Mouse (Mus musculus) erythroblast, adult 5-6 weeks (primary cell): ENCODE measurements around the gene St14. TPM values are rescaled to one million over a fixed set of nuclear protein-coding genes. Genes with fewer than 3 reads are reported as not detected.
"Not testable (repeated sequence)": the region's sequence is repeated elsewhere in the genome, so short reads cannot be mapped to it uniquely, and the experiment has no call there.

ENCODE experiments used
- ATAC-seq: replicated peaks from 2 replicates; pipeline ENCODE4 v1.8.0; 2016; ENCODE audit warnings: moderate number of reproducible peaks, mild to moderate bottlenecking, moderate TSS enrichment, inconsistent platforms; ENCODE audit not compliant: poor library complexity, low FRiP score, severe bottlenecking
- total RNA-seq, 2 experiments: library from RNA; stranded (forward) in 1 of 2; stranded (reverse) in 1 of 2; fragments of 150-400 nt in 1 of 2; fragments of 200-764, 138-1000 nt in 1 of 2; gene quantifications; 2 replicates each; pipeline versions ENCODE4 v1.2.3 to v1.2.4; 2015 to 2017; ENCODE audit warnings: low replicate concordance in 2 of 2

The St14 gene
- total RNA-seq (2015; ENCODE audit: low replicate concordance) (not detected in 2 replicates), total RNA-seq (2017; ENCODE audit: low replicate concordance) (0.84 and 3.4 TPM in 2 replicates)

DNA sequence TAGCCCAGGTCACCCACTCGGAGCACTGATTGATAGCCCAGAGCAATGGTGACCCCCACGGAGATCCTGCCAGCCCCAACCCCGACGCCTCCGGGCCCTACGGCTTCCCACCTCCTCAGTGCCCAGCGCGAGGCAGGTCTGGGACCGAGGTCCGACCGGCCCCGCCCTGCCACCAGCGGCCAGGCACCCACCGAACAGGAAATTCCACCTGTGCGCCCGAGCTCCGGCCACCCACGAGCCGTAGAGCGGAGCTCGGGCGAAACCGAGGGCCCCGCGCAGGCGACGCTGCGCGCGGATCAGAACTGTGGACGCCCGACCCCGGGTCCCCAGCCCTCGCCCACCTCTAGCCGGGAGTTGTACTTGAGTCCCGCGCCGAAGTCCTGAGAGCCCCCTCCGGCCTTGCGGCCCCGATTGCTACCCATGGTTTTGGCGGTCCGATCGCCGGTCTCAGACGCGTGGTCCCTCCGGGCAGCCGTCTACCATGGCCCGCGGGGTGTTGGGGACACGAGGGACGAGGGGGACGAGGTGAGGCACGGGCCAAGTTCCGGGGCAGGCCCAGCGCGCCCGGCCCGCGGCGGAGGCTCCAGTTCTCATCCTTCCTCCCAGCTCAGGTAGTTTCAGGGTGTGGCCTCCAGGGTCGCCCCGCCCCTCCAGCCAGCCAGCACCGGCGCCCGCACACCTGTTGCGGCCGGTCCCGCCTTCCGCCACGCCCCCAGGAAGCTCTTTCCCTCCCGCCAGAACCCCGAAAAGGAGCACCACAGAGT lies at the start of gene St14:
Gene St14, minus strand, starts transcription at position 649 of the 764 bp plus-strand sequence.
- no peak for ATAC-seq

DNA sequence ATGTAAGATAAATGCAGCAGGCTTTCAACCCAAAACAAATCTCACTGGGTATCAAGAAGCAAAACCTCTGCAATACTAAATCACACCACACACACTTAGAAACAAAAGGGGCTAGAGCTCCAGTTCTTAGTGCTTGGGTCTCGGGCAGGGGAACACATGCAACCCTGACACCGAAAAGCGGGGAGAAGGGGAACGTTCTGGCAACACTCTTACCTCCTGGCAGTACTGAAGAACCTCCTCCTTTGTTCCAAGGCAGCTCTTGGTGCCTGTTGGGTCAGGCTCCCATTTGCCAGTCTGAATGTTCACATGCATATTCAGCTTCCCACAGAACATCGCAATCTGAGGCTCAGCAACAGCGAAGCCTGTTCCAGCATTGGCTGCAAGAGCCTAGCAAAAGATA lies 46.0 kb upstream of the St14 start:
- ATAC-seq, result no peak

DNA sequence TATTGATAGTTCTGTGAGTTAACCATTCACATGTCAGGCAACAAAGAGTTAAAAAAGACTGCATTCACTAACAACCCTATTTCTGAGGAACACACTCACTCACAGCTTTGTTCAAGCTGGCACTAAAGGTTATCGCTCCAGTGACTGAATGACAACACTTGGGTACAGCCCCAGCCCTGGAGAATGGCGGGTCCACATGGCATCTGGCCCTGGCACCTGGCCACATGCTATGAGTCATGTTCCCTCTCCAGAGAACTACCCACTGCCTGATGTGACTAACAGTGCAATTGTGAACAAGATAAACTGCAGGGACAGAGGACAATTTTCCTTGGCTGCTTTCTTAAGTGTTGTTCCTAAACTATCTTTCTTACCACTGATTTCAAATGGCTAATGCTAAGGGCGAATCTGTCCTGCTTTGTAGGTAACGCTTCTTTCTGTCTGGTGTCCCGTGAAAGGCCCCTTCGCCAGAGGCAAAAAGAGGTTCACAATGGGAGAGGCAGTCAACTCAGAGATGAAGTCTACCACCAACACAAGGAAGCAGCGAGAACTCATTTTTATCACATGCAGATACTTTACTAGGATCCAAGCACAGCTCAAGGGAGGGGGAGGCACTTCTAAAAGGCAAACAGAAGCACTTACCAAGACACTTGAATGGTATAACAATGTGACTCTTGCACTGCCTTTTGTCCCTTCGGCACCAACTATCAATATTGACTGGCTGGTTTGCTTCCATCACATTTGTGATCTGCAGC lies 44.9 kb upstream of the St14 start:
- peak; percentile 66 for ATAC-seq

DNA sequence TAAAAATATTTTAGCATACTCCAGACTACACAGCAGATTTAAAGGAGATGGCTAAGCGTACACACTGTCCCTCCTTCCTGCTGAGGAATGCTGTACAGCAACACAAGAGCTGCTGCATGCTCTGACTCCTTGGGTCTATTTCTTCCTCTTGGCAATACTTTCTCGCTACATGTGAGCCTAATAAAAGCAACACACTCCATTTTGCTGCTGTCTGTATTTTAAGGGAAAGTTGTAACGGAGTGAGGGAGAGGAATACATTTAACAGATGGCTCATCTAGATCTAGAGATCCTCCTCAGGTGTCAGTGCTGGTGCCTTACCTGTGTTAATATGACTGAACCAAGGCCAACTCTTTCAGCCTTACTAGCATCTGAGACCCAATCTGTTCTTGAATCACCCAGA lies 44.3 kb upstream of the St14 start:
- no peak for ATAC-seq

DNA sequence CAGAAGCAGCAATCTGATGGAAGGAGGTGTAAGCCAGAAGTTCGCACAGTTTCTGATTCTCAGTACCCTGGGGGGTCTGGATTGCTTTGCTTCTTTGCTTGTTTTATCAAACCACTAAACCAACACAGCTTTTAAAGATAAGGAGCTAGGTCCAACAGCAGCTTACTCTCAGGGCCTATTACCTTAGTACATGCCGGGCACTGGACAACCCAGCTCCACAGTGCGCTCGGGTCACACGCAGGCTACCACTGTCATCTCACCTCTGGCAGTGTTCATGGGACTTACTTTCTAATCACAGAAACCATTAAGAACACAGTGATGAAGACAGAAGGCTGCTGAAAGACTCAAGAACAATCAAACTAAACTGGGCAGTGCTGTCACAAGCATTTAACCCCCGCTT lies 43.7 kb upstream of the St14 start:
- no peak for ATAC-seq

DNA sequence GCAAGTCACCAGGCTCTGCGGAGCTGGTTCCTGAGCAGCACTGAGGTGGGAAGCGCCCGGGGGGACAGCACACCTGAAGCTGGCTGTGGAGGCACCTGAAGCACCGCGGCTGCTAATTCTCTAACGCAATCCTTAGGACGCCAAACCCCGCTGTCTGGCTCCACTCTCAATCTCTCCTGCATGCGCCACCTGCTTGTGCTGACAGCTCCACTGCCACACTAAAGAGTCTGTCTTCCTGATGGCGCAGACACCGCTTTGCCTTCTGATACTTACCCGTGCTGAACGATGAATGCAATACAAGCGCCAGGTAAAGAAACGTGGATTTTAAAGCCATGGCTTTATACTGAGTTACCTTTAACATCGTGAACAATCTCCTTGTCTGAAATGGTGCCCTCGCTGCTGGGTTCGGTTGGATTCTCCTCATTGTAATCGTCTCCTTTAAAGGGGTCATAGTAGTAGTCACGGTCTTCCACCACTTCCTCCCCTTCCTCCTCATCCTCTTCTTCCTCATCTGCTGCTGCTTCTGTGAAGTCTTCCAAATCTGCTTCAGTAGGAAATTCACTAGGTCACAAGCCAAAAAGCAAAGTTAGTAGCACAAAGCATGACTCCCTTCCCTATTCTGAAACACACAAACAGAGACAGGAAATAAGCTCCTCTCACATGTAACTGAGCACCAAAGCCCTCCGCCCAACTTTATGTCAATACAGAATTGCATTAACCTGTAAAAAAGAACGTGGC lies 36.9 kb upstream of the St14 start:
- ATAC-seq, result no peak

DNA sequence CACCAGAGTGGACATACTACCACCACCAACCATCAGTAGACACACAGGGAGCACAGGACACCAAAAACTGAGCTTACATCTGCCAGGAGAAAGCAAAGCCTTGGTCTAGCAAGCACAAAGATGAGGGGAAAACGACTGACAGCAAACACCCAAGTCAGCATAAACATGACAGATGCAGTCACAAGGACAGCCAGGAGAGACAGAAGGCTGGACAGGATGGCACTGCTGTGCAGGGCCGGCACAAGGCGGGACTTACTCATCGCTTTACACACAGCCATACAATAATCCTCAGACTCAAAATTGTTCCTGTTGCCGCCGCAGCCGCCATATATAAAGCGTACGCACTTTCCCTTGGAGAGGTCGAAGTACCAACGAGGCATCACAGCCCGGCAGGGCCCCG lies 35.7 kb upstream of the St14 start:
- ATAC-seq, result no peak

DNA sequence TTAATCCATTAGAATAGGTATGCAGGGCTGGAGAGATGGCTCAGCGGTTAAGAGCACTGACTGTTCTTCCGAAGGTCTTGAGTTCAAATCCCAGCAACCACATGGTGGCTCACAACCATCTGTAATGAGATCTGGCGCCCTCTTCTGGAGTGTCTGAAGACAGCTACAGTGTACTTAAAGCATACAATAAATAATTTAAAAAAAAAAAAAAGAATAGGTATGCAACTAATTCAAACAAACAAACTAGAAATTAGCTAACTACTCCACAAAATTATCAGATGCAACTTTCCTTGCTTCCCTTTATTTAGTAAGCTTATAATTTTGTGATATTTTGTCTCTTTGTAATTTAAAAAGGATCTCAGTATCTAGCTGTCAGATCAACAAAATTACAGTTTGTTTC lies 33.9 kb upstream of the St14 start:
- ATAC-seq, result not testable (repeated sequence)

DNA sequence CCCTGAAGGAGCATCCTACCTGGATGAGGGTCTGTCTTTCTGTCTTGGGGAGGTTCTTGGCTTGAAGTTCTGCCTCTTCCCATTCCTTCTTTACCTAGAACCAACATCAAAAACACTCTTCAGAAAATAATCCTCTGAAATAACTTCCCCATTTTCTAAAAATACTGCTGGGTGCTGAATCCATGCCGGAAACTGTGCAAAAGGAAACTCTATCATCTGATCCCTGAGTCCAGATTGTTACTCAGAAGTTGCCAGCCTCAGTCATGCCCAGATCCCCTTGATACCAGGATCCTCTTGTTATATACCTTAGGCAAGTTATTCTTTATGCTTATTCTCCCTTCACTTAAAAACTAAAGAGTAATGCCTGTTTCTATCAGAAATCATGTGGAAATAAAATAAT lies 31.7 kb upstream of the St14 start:
- no peak for ATAC-seq

DNA sequence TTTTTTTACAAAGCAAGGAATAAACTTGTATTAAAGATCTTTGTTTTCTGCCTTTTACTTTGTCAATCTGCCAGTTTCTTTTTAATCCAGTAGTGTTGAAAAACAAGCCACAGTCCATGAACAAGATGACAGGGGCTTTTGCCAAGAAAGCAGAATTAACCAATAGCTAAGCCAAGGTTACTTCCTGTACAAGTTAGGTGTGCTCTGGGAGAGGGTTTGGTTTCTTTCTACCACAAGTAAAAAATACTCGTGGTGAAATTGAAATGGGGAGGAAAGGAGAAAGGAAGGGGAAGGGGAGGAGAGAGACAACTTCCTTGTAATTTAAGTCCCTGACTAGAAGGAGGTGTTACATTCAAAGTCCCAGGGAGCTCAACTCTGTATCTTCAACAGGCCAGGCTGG lies 31.3 kb upstream of the St14 start:
- no peak for ATAC-seq

DNA sequence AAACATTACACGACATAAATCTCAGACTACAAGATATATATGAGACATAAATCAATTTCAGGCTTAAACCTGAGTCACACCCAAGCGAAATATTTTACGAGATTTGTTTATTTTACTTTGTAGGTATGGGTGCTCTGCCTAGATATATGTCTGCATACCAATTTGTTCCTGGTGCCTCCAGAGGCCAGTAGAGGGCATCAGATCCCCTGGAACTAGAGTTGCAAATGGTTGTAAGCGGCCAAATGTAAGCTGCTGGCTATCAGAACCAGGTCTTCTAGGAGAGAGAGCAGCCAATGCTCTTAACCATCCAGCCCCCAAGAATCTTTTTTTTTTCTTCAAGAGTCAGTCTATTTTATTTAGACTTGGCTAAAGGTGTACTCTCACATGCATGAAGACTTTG lies 28.3 kb upstream of the St14 start:
- ATAC-seq, result no peak

DNA sequence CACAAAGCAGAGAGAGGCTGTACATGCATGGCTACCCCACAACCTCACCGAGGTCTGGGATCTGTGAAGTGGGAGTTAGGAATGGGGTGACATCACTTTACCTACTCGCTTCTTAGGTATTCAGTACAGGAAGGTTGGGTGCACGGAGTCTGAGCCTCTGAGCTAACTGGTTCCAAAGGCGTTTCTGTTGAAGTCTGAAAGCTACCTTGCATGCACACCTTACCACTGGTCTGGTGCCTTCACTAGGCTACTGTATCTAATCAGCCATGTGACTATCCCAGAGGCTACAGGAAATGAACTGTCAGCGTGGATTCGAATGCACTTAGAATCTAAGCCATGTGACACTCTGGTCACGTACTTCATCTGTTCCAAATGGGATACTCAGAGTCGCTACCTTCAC lies 24.9 kb upstream of the St14 start:
- ATAC-seq, result no peak

DNA sequence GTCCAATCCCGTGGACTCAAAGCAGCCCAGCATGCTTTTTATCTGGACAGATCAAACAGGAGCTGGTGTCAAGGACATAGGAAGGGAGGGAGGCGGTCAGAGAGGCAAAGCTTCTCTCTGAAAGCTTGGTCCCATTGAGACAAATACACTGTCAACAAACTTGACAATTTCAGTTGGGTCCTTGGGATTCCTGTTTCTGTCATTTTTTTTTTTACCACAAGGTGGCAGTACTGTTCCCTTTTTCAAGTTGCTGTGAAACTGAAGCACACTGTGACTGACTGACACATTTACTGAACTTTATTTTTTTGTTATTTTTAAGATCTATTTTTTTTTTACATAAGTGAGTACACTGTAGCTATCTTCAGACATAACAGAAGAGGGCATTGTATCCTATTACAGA lies 19.4 kb upstream of the St14 start:
- ATAC-seq, result peak; percentile 76

DNA sequence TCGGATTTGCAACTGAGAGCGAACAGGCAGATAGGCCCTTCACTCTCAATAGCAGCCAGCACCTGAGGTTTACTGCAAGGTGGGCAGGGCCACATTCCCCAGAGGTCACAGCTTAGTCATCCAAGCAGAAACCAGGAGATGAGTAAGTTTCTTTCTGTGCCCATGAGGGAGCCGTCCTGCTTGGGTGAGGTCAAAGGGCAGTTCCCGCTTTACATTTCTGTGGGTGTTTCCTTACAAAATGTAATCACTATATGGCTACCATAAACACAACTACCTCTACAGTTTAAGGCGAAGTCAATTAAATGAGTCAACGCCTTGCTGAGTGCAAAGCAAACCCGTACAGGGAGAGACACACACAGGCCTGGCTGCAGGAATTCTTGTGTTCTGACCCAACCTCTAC lies 16.5 kb upstream of the St14 start:
- ATAC-seq, result no peak

DNA sequence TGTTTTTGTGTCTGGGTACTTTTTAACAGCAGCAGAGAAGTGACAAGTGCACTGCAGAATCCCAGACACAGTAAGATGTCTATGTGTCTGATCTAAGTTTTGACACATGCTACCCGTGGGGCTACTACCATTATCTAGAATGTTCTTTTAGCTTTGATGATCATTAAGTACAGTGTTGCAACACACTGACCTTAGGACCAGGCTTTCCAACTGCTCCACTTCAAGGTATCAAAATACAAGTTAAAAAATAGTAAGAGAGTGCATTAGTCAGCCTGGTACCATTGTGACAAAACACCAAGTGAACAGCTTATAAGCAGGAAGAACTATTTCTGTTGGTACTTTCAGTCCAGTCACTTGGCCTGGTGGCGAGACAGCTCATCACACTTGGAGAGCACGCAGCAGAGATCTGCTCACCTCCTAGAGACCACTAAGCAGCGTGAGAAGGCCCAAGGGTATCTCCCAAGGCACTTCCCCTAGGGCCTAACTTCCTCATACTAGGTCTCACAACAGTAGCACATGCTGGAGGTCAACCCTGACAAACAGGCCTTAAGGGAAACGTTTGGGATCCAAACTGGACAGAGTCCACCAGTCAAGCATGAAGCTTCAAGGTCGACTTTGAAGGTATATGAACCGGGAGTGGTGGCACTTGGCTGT lies 13.7 kb upstream of the St14 start:
- no peak for ATAC-seq

DNA sequence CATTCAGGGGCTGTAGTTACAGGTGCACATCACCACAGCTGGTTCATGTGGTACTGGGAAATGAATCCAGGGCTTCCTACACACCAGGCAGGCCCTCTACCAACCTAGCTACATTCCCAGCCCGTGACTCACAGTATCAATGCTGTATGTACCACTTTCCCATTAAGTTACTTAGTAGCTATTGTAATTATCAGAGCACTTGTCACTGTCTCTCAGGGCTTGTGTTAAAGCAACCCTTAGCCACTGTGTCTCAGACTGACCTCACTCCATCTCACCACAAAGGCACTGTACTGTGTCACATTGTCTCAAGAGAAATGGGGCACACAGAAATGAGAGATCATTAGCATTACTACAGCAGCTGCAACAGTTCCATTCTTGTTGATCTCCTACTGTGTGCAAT lies 11.3 kb upstream of the St14 start:
- no peak for ATAC-seq

DNA sequence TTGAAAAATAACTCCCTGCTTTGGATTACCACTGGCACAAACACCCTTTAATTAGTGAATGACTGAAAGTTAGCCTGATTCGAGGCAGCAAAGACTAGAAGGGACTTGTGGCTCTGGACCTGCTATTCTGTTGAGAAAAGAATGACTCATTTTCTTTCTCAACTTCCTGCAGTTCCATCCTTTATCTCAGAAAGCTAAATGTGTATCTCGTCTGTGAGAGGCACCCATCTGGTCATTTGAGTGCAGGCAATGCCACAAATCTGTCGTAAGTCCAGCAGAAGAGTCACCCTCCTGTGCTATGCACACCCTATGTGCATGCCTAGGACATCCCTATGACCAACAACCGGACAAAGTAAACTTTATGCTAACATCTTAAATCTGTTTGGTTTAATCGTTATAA lies 1.5 kb upstream of the St14 start:
- no peak for ATAC-seq

DNA sequence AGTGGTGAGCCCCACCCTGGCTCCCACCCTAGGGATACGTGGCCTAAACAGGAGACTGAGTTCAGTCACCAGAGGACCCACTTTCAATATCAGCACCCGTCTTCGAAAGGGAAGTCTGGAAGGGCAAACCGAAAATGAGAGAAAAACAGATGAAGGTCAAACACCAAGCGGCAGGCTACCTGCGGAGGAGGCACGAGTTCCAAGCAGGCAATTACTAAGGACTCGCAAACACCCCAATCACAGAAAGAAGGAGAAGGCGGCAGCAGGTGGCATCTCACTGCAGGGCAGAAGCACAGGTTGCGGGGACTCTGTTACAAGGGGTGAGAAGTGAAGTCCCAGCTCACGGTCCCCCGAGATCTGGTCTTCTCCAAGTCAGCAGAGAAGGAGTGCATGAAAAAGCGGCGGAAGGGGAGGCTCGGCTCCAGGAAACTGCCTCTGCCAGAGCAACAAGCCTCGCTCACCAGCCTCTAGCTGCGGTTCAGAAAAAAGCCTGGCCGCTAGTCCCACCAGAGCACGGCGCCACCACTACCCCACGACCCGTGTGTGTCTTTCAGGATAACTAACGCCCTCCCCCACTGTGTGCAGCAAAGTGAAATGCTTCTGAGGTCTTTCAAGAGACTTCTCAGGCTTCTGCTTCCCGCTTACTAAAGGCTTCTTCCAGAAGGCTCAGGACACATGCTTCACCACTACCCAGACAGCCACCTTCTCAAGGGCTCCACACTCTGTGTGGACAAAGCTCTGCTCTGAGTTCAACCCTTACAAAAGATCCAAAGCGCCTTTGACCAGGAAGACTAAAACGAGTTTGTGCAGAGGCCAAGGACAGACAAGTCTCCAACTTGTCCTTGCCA lies 1.1 kb downstream of the St14 start:
- no peak for ATAC-seq

DNA sequence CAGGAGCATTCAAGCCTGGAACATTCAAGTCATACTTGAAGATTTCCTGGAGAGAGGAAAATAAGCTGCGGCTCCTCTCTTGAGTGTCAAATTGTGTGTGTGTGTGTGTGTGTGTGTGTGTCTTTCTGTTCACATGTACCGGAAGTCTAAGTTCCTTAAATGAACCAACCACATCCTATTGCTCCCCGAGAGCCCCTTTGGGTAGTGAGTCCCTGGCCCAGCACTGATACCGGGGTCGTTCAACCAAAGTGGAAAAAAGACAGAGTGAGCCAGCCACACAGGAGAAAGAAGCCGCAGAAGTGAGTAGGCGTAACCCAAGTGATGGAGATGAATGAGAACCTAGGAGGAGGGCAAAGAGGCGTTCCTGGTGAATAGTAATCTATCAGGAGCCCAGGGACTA lies 1.7 kb downstream of the St14 start:
- no peak for ATAC-seq
